Mouse (Mus musculus) adrenal gland, adult 2 months (tissue): Measurements from ENCODE around the gene Clec10a. TPM values are rescaled to one million over a fixed set of nuclear protein-coding genes. Genes with fewer than 3 reads are reported as not detected.
"Not testable (repeated sequence)": the region's sequence is repeated elsewhere in the genome, so short reads cannot be mapped to it uniquely, and the experiment has no call there.

Experiments used
- DNase-seq: peaks from one replicate; pipeline ENCODE4 v3.0.0; 2021
- long read RNA-seq: library from polyadenylated mRNA; stranded (forward); transcript quantifications from one replicate; pipeline ENCODE4 v2.0.0, GENCODE M21; 2021
- polyA plus RNA-seq: library from polyadenylated mRNA; depleted of rRNA; stranded (reverse); fragments of >200 nt; gene quantifications from 2 replicates; pipeline ENCODE4 v1.2.3, GENCODE M21; 2012; rRNA removed
- total RNA-seq, 2 experiments: library from RNA; stranded (reverse); gene quantifications; 2 replicates each; pipeline ENCODE4 v1.2.3; 2021

Gene Clec10a
- total RNA-seq (1 to 10 TPM; 1.9 to 6.1 TPM), polyA plus RNA-seq (1.2 and 1.7 TPM in 2 replicates)
- long read RNA-seq, partial matches to known transcripts = 0 of 5 reads
- long read RNA-seq, other reads (novel, unspliced or antisense) = 1 of 5 reads

- not testable (repeated sequence) for DNase-seq
These were observed at the start of gene Clec10a for GRCm38 (mm10) chr11:70155897-70156296. Gene Clec10a, plus strand, starts transcription at chr11:70156197.

GRCm38 (mm10) chr11:70107085-70107484 lies 48.9 kb upstream of the Clec10a start:
- no peak for DNase-seq

- no peak for DNase-seq
These were observed 45.9 kb upstream of the Clec10a start for GRCm38 (mm10) chr11:70110146-70110545.

- DNase-seq = no peak
These were observed 41.4 kb upstream of the Clec10a start for GRCm38 (mm10) chr11:70114562-70114961.

- no peak for DNase-seq
These were observed 40.1 kb upstream of the Clec10a start for GRCm38 (mm10) chr11:70115901-70116300.

GRCm38 (mm10) chr11:70129926-70130379 lies 26.0 kb upstream of the Clec10a start, which contains the start of gene Mgl2:
Gene Mgl2, plus strand, starts transcription at chr11:70130329.
- DNase-seq = no peak

- DNase-seq = not testable (repeated sequence)
These were observed 21.0 kb upstream of the Clec10a start for GRCm38 (mm10) chr11:70135001-70135400.

GRCm38 (mm10) chr11:70135925-70136324 lies 20.1 kb upstream of the Clec10a start:
- not testable (repeated sequence) for DNase-seq

- peak; percentile 13 for DNase-seq
These were observed 16.8 kb upstream of the Clec10a start for GRCm38 (mm10) chr11:70139171-70139570.

GRCm38 (mm10) chr11:70151072-70151471 lies 4.9 kb upstream of the Clec10a start:
- DNase-seq = no peak

- DNase-seq = no peak
These were observed 6.3 kb downstream of the Clec10a start for GRCm38 (mm10) chr11:70162336-70162735.

- peak; percentile 27 for DNase-seq
These were observed 10.2 kb downstream of the Clec10a start for GRCm38 (mm10) chr11:70165972-70166921.

GRCm38 (mm10) chr11:70168136-70168535 lies 12.1 kb downstream of the Clec10a start:
- no peak for DNase-seq

GRCm38 (mm10) chr11:70169471-70169870 lies 13.5 kb downstream of the Clec10a start:
- not testable (repeated sequence) for DNase-seq

- DNase-seq = no peak
These were observed 14.3 kb downstream of the Clec10a start for GRCm38 (mm10) chr11:70170291-70170690.

- no peak for DNase-seq
These were observed 15.2 kb downstream of the Clec10a start for GRCm38 (mm10) chr11:70171181-70171580.

GRCm38 (mm10) chr11:70171847-70172246 lies 15.8 kb downstream of the Clec10a start:
- peak; percentile 42 for DNase-seq

- DNase-seq = no peak
These were observed 16.3 kb downstream of the Clec10a start for GRCm38 (mm10) chr11:70172298-70172697.

GRCm38 (mm10) chr11:70174491-70174890 lies 18.5 kb downstream of the Clec10a start:
- no peak for DNase-seq

GRCm38 (mm10) chr11:70177647-70178046 lies 21.6 kb downstream of the Clec10a start:
- no peak for DNase-seq

GRCm38 (mm10) chr11:70178311-70178710 lies 22.3 kb downstream of the Clec10a start:
- DNase-seq = no peak

- DNase-seq = no peak
These were observed 22.8 kb downstream of the Clec10a start for GRCm38 (mm10) chr11:70178756-70179155.

GRCm38 (mm10) chr11:70179401-70179800 lies 23.4 kb downstream of the Clec10a start:
- DNase-seq = peak; percentile 28
